Mouse (Mus musculus) thymus, postnatal 0 days (tissue): ENCODE results near the gene Hunk. TPM values are rescaled to one million over a fixed set of nuclear protein-coding genes. Genes with fewer than 3 reads are reported as not detected.

Experiments
- DNase-seq: peaks from one replicate; pipeline ENCODE4 v3.0.0-alpha.2; 2015; ENCODE audit warnings: low spot score
- polyA plus RNA-seq: library from polyadenylated mRNA; unstranded; fragments of >200 nt; fragmentation: Nextera tagmentation; extraction: Ambion mirVana; gene quantifications from 2 replicates; pipeline ENCODE4 v1.2.1, GENCODE M21; 2015

Gene Hunk
- polyA plus RNA-seq = 3.1 and 3.6 TPM in 2 replicates

DNA sequence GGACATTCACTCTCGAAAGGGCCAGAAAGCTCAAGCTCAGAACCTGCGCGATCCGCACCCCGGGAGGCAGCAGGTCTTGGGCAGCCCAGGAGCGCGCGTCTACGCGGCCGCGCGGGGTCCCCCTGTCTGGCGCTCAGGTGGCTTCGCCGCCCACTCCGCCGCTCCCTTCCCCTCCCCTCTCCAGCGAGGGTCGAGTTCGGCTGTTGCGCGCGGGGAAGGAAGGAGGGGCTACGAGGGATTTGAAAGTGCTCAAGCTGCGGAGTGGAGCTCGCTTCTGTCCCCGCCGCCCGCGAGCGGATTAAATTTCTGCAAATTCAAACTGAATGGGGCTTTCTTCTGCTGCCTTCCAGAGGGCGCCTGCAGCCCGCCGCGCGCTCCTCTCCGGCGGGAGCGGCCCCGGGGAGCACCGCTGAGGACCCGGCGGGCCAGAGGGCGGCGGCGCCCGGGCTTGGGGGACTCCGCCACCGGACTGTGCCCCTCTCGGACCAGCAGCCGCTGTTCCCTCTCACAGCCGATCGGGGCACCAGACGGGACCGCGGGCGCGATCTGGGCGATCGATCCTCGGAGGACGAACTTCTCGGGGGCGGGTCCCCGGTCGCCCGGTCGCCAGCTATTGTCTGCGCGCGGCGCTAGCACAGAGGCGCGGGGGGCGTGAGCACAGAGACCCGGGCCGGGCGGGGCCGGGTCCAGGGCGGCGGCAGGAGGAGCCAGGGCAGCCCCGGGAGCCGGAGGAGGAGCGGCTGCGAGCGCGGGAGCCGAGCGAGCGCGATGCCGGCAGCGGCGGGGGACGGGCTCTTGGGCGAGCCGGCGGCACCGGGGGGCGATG lies at the start of gene Hunk:
Gene Hunk, plus strand, starts transcription at position 326 of the 826 bp plus-strand sequence.
- DNase-seq = peak; percentile 35

DNA sequence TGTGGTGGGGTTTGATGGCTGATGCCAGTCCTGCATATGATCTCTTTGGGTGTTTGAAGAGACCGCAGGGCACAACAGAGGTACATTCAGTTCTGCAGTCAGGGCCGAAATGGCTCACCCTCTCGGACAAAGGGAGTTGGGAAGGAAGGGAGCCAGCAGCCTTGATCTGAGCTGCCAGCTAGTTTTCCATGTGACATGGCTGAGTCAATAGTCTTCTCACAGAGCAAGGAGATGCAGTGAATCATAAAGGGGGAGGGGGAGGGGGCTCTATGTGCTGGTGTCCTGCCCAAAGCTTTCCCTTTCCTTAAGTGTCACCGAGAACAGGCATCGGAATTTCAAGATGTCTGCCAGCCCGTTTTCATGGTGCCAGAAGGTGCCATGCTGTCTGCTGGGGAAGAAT lies 46.8 kb upstream of the Hunk start:
- no peak for DNase-seq

DNA sequence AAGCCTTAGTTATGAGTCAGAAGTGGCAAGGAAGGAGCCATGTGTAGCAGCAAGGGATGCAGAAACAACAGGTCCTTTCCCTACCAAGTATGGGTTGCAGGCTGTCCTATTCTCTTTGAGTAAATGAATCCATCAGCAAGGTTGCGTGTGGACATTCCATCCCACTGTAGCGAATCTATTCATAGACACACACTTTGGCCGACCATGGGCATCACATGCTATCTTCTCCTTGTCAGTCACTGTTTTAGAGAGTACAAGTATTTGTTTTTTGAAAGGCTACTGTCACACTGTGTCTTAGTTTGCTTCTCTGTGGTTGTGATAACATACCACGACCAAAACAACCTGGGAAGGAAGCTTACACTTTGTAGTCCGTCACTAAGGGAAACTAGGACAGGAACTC lies 44.7 kb upstream of the Hunk start:
- DNase-seq = no peak

DNA sequence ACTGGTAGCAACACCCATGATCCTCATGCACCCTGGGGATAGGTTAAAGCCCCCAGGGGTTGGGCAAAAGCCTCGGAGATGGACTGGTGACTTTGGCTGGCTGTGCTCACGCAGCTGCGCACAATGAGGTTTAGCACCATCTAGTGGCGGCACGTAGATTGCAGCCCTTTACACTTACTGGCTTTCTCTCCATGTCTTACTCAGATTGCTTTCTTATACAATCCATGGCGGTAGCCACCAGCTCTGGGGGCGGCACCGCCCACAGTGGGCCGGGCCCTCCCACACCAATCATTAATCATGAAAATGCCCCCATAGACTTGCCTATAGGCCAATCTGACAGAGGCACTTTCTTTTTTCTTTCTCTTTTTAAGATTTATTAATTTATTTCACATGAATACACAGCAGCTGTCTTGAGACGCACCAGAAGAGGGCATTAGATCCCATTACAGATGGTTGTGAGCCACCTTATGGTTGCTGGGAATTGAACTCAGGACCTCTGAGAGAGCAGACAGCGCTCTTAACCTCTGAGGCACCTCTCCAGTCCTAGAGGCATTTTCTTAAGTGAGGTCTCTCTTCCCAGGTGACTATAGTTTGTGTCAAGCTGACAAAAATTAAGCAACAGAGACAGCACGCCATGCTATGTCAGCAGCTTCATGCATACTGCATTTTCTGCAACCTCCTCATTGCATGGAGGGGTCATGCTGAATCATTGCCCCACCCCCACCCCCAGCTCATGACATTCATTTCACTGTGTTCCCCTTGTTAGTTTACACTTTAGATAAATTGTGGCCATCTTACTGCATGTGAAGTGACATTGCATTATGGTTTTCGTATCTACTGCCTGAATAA lies 35.9 kb upstream of the Hunk start:
- DNase-seq = peak; percentile 56

GRCm38 (mm10) chr16:90351726-90352125 lies 34.1 kb upstream of the Hunk start:
- DNase-seq = no peak

GRCm38 (mm10) chr16:90352691-90353090 lies 33.1 kb upstream of the Hunk start:
- no peak for DNase-seq

DNA sequence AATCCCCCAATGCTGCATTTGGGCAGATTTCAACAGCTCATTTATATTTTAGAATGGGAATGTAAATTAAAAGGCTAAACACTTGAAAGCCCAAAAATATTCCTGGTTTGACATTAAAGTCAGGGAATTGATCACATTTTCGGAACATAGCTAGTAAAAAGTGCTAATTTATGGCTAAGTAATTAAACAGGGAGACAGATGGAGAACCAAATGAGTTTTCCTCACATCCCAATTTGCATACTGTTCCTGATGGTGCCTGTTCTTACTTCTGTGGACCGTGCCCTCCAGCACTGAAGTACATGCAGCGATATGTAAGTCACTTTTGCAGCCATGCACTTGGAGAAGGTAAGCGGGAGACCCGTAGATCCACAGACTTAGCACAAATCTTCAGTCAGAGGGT lies 32.7 kb upstream of the Hunk start:
- DNase-seq = no peak

DNA sequence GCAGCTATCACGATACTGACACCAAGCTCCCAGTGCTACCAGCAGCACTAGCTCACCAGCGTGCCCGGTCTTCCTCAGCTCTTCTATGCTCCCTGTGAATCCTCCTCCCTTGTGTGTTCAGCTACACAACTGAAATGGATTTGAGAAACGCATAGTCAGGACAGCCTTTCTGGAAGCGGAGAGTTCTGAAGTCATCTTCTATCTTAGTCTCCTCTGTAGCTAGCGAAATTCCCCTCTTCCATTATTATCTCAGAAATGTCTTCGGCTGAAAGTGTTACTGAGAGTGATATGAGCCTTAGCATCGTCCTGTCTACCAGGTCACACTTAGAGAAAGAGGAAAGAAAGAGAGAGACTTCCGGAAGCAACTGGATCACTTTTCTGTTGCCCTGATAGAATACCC lies 26.5 kb upstream of the Hunk start:
- DNase-seq = no peak

DNA sequence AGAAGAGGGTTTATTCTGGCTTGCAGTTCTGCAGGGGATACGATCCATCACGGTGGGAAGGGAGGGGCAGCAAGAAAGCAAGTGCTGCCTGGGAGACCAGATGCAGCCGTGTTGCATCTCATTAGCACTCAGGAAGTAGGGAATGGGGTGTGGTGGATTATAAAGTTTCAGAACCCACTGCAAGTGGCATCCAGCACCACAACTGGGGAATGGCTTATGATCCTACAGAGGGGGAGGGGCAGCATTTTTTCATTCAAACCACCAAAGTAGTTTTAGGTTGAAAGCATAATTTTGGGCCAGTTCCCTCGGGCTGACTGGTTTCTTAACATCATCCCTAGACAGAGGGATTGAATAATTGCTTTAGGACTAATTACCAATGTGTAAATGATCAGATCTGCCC lies 26.1 kb upstream of the Hunk start:
- DNase-seq = no peak

DNA sequence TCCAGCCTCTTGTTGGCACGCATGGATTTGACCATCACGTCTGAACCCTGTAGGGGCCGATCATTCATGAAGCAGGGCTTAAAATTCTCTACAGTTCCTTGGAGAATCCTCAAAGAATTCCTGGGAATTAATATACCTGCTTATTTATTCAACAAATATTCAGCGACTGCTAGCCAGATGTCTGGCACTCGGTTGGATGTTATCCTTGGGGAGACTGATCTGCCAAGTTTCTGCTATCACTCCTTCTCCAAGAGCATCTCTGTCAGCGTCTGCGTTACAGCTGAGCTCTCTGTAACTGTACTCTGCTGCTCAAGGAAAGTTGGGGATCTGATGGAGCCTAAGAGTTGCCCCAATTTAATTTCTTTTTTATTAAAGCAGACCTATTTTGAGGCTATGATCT lies 25.5 kb upstream of the Hunk start:
- no peak for DNase-seq

GRCm38 (mm10) chr16:90362926-90363325 lies 22.9 kb upstream of the Hunk start:
- no peak for DNase-seq

DNA sequence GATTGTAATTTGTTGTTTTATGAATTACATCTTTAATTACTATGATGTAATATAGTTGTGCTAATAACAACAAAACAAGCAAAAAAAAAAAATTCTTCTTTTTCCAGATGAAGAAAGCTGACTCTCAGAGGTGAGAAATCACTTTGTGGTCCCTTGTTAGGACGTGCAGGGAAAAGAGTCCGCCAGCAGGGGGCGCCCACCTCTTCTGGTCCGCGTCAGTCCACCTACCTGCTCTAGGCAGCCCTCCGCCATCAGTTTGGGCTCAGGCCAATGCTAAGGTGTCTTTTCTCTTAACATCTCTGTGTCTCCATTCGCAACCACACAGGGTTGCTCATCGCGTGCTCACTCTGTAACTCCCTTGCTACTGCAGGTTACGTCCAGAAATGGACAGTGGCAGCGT lies 5.9 kb upstream of the Hunk start:
- peak; percentile 56 for DNase-seq

GRCm38 (mm10) chr16:90381633-90382032 lies 4.2 kb upstream of the Hunk start:
- DNase-seq = no peak

- no peak for DNase-seq
These were observed 3.0 kb upstream of the Hunk start for GRCm38 (mm10) chr16:90382701-90383280.

DNA sequence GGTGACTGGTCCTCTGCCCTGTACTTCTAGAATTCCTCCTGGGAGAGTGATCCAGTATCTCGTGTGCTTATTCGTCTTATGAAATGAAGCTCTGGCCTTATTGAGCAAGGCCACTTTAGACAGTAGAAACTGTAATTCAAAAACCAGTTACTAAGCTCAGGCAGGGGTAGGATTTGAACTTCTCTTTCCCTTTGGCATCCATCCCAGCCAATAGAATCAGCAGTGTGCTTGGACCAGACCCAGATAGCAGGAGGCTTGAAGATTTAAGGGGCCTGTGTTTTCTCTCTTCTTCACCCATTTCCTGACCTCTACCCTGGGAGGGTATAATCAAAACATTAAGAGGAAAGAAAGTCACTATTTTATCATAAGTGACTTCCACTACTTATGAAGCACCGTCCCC lies 1.8 kb upstream of the Hunk start:
- no peak for DNase-seq

- DNase-seq = no peak
These were observed 967 bp upstream of the Hunk start for GRCm38 (mm10) chr16:90384846-90385245.

DNA sequence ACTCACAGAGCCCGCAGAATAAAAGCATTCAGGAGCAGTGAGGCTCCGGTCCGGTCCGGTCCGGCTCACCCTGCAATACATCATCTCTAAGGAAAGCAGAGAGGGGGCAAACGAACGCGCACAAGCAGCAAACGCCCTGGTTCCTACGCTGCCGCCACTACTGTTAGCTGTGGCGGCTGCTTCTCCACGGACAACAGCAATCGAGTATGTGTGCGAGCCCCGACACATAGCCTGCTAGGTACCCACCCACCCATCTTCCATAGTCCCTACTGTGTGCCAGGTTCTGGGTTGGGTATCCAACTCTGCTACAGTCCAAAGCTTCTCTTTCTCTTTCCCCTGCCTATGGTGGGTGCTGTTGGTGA lies 506 bp upstream of the Hunk start:
- no peak for DNase-seq

DNA sequence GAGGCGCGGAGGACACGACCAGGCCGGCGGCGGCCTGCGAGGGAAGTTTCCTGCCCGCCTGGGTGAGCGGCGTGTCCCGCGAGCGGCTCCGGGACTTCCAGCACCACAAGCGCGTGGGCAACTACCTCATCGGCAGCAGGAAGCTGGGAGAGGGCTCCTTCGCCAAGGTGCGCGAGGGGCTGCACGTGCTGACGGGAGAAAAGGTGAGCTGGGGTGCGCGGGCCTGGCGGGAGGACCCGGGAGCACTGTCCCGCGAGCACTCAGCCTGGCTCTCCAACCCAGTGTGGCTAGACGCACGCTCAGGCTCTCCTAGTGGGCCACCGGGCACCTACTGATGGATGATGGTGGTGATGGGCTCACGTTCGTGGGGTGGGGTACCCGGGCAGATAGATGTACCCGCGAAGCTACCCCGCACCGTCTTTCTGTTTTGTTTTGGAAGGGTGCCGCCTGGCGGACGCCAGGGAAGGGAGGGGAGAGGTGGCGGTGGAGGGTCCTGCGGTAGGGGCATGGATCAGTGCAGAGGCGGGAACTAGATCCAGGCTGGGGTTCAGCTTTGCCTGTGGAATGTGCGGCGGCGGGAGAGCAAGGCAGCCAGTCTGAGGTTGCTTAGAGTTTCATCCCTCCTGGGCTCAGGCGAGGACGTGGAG lies 824 bp downstream of the Hunk start:
- DNase-seq = peak; percentile 46

DNA sequence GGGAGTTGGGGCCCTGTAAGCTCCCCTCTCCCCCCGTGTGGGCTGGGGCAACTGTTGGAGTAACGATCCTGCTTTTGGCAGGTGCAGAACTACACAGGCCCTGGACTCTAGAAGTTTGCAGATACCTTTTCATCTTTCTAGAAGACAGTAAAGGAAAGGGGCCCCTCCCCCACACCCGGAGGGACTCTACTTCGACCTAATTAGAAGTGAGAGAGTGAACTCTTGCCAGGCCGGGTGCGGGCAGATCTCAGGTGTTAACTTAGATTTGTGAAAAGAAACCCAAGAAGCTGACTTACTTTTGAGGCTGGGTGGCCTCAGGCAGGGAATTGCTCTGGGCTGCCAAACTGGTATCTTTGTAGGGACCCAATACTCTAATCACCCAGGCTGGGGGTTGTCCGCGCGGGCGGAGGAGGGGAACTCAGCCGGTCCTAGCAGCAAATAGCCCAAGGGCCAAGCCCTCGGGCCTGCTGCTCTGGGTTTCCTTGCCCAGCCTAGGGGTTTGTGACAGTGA lies 1.4 kb downstream of the Hunk start:
- DNase-seq = peak; percentile 36

GRCm38 (mm10) chr16:90387961-90388360 lies 2.1 kb downstream of the Hunk start:
- DNase-seq = no peak

DNA sequence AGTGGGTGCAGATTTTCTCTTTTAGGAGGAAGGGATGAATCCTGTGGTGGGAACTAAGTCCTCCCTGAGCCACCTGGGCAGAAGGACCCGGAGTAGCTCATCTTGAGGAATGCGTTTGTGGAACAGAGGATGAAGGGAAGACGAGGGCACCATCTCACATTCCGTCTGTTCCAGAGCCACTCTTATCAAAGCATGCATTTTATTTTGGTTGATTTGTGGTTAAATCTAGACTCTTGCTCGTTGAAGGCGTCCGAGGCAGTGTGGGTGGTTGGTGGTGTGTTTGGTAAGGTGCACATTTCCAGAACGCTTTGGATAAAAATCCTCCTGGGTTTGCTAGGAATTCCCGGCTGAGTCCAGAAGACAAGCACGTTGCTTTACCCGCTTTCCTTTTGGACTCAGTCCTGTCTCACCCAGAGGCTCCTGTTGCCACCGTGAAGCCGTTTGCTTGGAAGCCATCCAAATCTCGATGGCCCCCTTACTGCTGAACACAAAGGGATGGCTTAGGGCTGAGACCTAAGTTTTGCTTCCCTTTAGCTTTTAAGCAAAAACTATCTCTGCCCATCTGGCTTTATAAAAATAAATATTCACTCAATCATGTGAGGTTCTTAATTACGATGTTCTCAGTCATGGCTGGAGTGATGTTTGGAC lies 3.4 kb downstream of the Hunk start:
- DNase-seq = no peak
